Mouse (Mus musculus): ENCODE measurements around the gene Cygb.

Cygb gene

GRCm38 (mm10) chr11:116656348-116657191 lies 2.5 kb upstream of the Cygb start:
- DNase-seq (ENCODE audit: low spot score in 2 of 2), result no peak

GRCm38 (mm10) chr11:116653709-116654221 lies 348 bp downstream of the Cygb start:
- peak in 1 of 2 experiments; percentile 65 for DNase-seq (ENCODE audit: low spot score in 2 of 2)

- no peak for DNase-seq (ENCODE audit: low spot score in 2 of 2)
Observed at GRCm38 (mm10) chr11:116653234-116653633, 879 bp downstream of the Cygb start, which contains the start of gene Prcd. TSS of gene Prcd (plus strand) at chr11:116653534.

GRCm38 (mm10) chr11:116652330-116653098 lies 1.6 kb downstream of the Cygb start:
- DNase-seq (ENCODE audit: low spot score in 2 of 2), result no peak

- DNase-seq (ENCODE audit: low spot score in 2 of 2), result peak; percentile 52 to 69
Observed at GRCm38 (mm10) chr11:116651339-116651738, 2.8 kb downstream of the Cygb start.

GRCm38 (mm10) chr11:116650811-116651210 lies 3.3 kb downstream of the Cygb start:
- no peak for DNase-seq (ENCODE audit: low spot score in 2 of 2)

- no peak for DNase-seq (ENCODE audit: low spot score in 2 of 2)
Observed at GRCm38 (mm10) chr11:116649711-116650337, 4.3 kb downstream of the Cygb start.

- no peak for DNase-seq (ENCODE audit: low spot score in 2 of 2)
Observed at GRCm38 (mm10) chr11:116648976-116649375, 5.1 kb downstream of the Cygb start.

- DNase-seq (ENCODE audit: low spot score in 2 of 2), result no peak
Observed at GRCm38 (mm10) chr11:116648213-116648921, 5.7 kb downstream of the Cygb start.

- no peak for DNase-seq (ENCODE audit: low spot score in 2 of 2)
Observed at GRCm38 (mm10) chr11:116647340-116647991, 6.6 kb downstream of the Cygb start.

GRCm38 (mm10) chr11:116646771-116647170 lies 7.3 kb downstream of the Cygb start:
- DNase-seq (ENCODE audit: low spot score in 2 of 2), result no peak

GRCm38 (mm10) chr11:116646136-116646535 lies 8.0 kb downstream of the Cygb start:
- DNase-seq (ENCODE audit: low spot score in 2 of 2), result no peak

GRCm38 (mm10) chr11:116645446-116646110 lies 8.5 kb downstream of the Cygb start:
- no peak for DNase-seq (ENCODE audit: low spot score in 2 of 2)

GRCm38 (mm10) chr11:116644225-116645112 lies 9.6 kb downstream of the Cygb start:
- DNase-seq (ENCODE audit: low spot score in 2 of 2), result no peak

GRCm38 (mm10) chr11:116643579-116644224 lies 10.4 kb downstream of the Cygb start:
- DNase-seq (ENCODE audit: low spot score in 2 of 2), result peak in 1 of 2 experiments; percentile 30

GRCm38 (mm10) chr11:116642681-116643578 lies 11.2 kb downstream of the Cygb start:
- peak; percentile 86 to 96 for DNase-seq (ENCODE audit: low spot score in 2 of 2)

GRCm38 (mm10) chr11:116641731-116642130 lies 12.4 kb downstream of the Cygb start:
- DNase-seq (ENCODE audit: low spot score in 2 of 2), result no peak

- DNase-seq (ENCODE audit: low spot score in 2 of 2), result no peak
Observed at GRCm38 (mm10) chr11:116641168-116641567, 12.9 kb downstream of the Cygb start.
